Comparison of ENCODE assay signal across 20 mouse cellular contexts in genomic region chr5:150290494-150291199, GRCm38 (mm10).
DNase-seq lines count a peak whose midpoint lies in the region; ATAC-seq lines count a peak whose summit lies in the region.
"Had no signal": no experiment of that assay in that cellular context is flagged by ENCODE, and none has a peak within 500 bp of the region (broad histone marks: within the 10 kb centered on the region; RNA-seq: fewer than 3 reads in every experiment).

No protein-coding gene starts in this region.

- no peaks in the 10 kb centered on the region for H3K27me3 ChIP-seq in forebrain, embryonic 12.5 days
- no peaks in the 10 kb centered on the region for H3K27me3 ChIP-seq in forebrain, embryonic 14.5 days (replicated peaks; ENCODE audit: control insufficient read depth, insufficient read depth, low read length)
- H3K27me3 ChIP-seq in kidney, embryonic 16.5 days (ENCODE audit: insufficient read depth, low read length): no peaks in the 10 kb centered on the region
- H3K27me3 ChIP-seq in kidney, embryonic 14.5 days (ENCODE audit: control insufficient read depth, insufficient read depth, low read length): no peaks in the 10 kb centered on the region
- no peaks in the 10 kb centered on the region for H3K27me3 ChIP-seq in intestine, embryonic 14.5 days (replicated peaks; ENCODE audit: control insufficient read depth, insufficient read depth, low read length)
- H3K27me3 ChIP-seq: limb, embryonic 12.5 days; liver, embryonic 15.5 days; neural tube, embryonic 15.5 days had no signal

- ATAC-seq in forebrain, embryonic 12.5 days (ENCODE audit: low FRiP score): 0 out of 2 replicates have a peak, but pooled peaks have one; percentile 20
- ATAC-seq in forebrain, embryonic 14.5 days: no peak
- ATAC-seq in kidney, embryonic 16.5 days (ENCODE audit: low FRiP score, low TSS enrichment): peak; percentile 59; the same call in 1 of the 2 replicates
- no peak for ATAC-seq in kidney, embryonic 14.5 days (ENCODE audit: low FRiP score, low TSS enrichment)
- ATAC-seq in intestine, embryonic 14.5 days (replicated peaks; ENCODE audit: low FRiP score, low TSS enrichment, low read depth): peak; percentile 37
- ATAC-seq: lung, postnatal 0 days had no signal

- no peak overlapping the region for H3K4me2 ChIP-seq in forebrain, embryonic 12.5 days
- H3K4me2 ChIP-seq in forebrain, embryonic 14.5 days (ENCODE audit: low read length): no peak overlapping the region
- no peak overlapping the region for H3K4me2 ChIP-seq in kidney, embryonic 16.5 days (replicated peaks; ENCODE audit: low read depth, low read length)
- H3K4me2 ChIP-seq in kidney, embryonic 14.5 days (replicated peaks; ENCODE audit: low read depth, low read length): no peak overlapping the region
- no peak overlapping the region for H3K4me2 ChIP-seq in intestine, embryonic 14.5 days (ENCODE audit: low read length)
- H3K4me2 ChIP-seq: heart, embryonic 11.5 days; limb, embryonic 12.5 days; liver, embryonic 15.5 days; neural tube, embryonic 15.5 days had no signal

- H3K4me1 ChIP-seq in forebrain, embryonic 12.5 days: peaks cover 6% of the 10 kb centered on the region
- no peaks in the 10 kb centered on the region for H3K4me1 ChIP-seq in forebrain, embryonic 14.5 days (ENCODE audit: control insufficient read depth, insufficient read depth, low read length)
- H3K4me1 ChIP-seq in kidney, embryonic 16.5 days (ENCODE audit: insufficient read depth, low read length): peaks cover 9% of the 10 kb centered on the region
- 0 out of 2 replicates have a peak, but pooled peaks cover 4% of the 10 kb centered on the region for H3K4me1 ChIP-seq in kidney, embryonic 14.5 days (ENCODE audit: control insufficient read depth, insufficient read depth, low read length)
- H3K4me1 ChIP-seq in intestine, embryonic 14.5 days (replicated peaks; ENCODE audit: control insufficient read depth, insufficient read depth, low read length): peaks cover 9% of the 10 kb centered on the region
- H3K4me1 ChIP-seq: liver, embryonic 15.5 days had no signal

- H3K36me3 ChIP-seq in forebrain, embryonic 12.5 days (replicated peaks): no peaks in the 10 kb centered on the region
- no peaks in the 10 kb centered on the region for H3K36me3 ChIP-seq in forebrain, embryonic 14.5 days (ENCODE audit: control insufficient read depth, insufficient read depth, low read length)
- H3K36me3 ChIP-seq in kidney, embryonic 16.5 days (ENCODE audit: insufficient read depth, low read length): no peaks in the 10 kb centered on the region
- H3K36me3 ChIP-seq in kidney, embryonic 14.5 days (ENCODE audit: control insufficient read depth, insufficient read depth, low read length): no peaks in the 10 kb centered on the region
- H3K36me3 ChIP-seq in intestine, embryonic 14.5 days (ENCODE audit: control insufficient read depth, insufficient read depth, low read length): no peaks in the 10 kb centered on the region
- H3K36me3 ChIP-seq: limb, embryonic 12.5 days; liver, embryonic 15.5 days; neural tube, embryonic 15.5 days had no signal

- no peak overlapping the region for H3K9ac ChIP-seq in forebrain, embryonic 12.5 days
- H3K9ac ChIP-seq in forebrain, embryonic 14.5 days (ENCODE audit: low read length): no peak overlapping the region
- no peak overlapping the region for H3K9ac ChIP-seq in kidney, embryonic 16.5 days (replicated peaks; ENCODE audit: low read length)
- H3K9ac ChIP-seq in kidney, embryonic 14.5 days (ENCODE audit: low read depth, low read length): no peak overlapping the region
- H3K9ac ChIP-seq in intestine, embryonic 14.5 days (ENCODE audit: low read length): no peak overlapping the region
- H3K9ac ChIP-seq: limb, embryonic 12.5 days; liver, embryonic 15.5 days; neural tube, embryonic 15.5 days had no signal

- H3K9me3 ChIP-seq in forebrain, embryonic 12.5 days: no peaks in the 10 kb centered on the region
- H3K9me3 ChIP-seq in forebrain, embryonic 14.5 days (replicated peaks; ENCODE audit: control insufficient read depth, low read length): no peaks in the 10 kb centered on the region
- no peaks in the 10 kb centered on the region for H3K9me3 ChIP-seq in kidney, embryonic 16.5 days (ENCODE audit: low read length)
- H3K9me3 ChIP-seq in kidney, embryonic 14.5 days (ENCODE audit: control insufficient read depth, low read length): no peaks in the 10 kb centered on the region
- H3K9me3 ChIP-seq in intestine, embryonic 14.5 days (ENCODE audit: control insufficient read depth, low read length): no peaks in the 10 kb centered on the region
- H3K9me3 ChIP-seq: limb, embryonic 12.5 days; liver, embryonic 15.5 days; neural tube, embryonic 15.5 days had no signal

- WGBS in forebrain, embryonic 12.5 days: 87% methylated on average over 4 of the region's 4 CpGs
- WGBS in forebrain, embryonic 14.5 days: 84% methylated on average over 4 of the region's 4 CpGs
- WGBS in kidney, embryonic 16.5 days: 61% methylated on average over 4 of the region's 4 CpGs
- 70% methylated on average over 4 of the region's 4 CpGs for whole genome bisulfite sequencing in kidney, embryonic 14.5 days
- 71% methylated on average over 4 of the region's 4 CpGs for WGBS in intestine, embryonic 14.5 days

- no peak for DNase-seq in forebrain, embryonic 14.5 days (ENCODE audit: low spot score)
- DNase-seq in R1 (ENCODE audit: low read depth, low spot score): peak; percentile 16
- no peak for DNase-seq in intestine, embryonic 14.5 days (ENCODE audit: low spot score)
- DNase-seq in spleen, postnatal 4 days (ENCODE audit: low spot score in 2 of 2): no peak
- DNase-seq in frontal cortex, postnatal 36 days (ENCODE audit: low spot score in 2 of 2): no peak
- DNase-seq: gastrocnemius, postnatal 14 days; heart, postnatal 36 days; kidney, adult 8-10 months; midbrain, embryonic 14.5 days; thymus, postnatal 25 days had no signal

- H3K27ac ChIP-seq in forebrain, embryonic 12.5 days: no peak overlapping the region
- H3K27ac ChIP-seq in forebrain, embryonic 14.5 days (ENCODE audit: low read depth, low read length): no peak overlapping the region
- H3K27ac ChIP-seq in kidney, embryonic 16.5 days (ENCODE audit: low read length): no peak overlapping the region
- H3K27ac ChIP-seq in kidney, embryonic 14.5 days (ENCODE audit: low read depth, low read length): no peak overlapping the region
- H3K27ac ChIP-seq in intestine, embryonic 14.5 days (ENCODE audit: low read depth): no peak overlapping the region
- H3K27ac ChIP-seq: limb, embryonic 12.5 days; liver, embryonic 15.5 days; neural tube, embryonic 15.5 days had no signal

- no peak overlapping the region for H3K4me3 ChIP-seq in forebrain, embryonic 12.5 days (replicated peaks)
- H3K4me3 ChIP-seq in forebrain, embryonic 14.5 days (ENCODE audit: low read depth, low read length): no peak overlapping the region
- H3K4me3 ChIP-seq in kidney, embryonic 16.5 days (ENCODE audit: low read length): no peak overlapping the region
- H3K4me3 ChIP-seq in kidney, embryonic 14.5 days (ENCODE audit: low read length): no peak overlapping the region
- no peak overlapping the region for H3K4me3 ChIP-seq in intestine, embryonic 14.5 days (ENCODE audit: low read depth, low read length)
- H3K4me3 ChIP-seq: erythroblast, embryonic 14.5 days; limb, embryonic 12.5 days; liver, embryonic 15.5 days; myocyte; neural tube, embryonic 15.5 days had no signal

Comparison
In these comparisons a context has a peak if more than half of its experiments do, and no peak if none do; other contexts are left out.
1. ATAC-seq: peak in forebrain, embryonic 12.5 days (single experiment), kidney, embryonic 16.5 days (single experiment) and intestine, embryonic 14.5 days (single experiment); none in forebrain, embryonic 14.5 days (single experiment) and kidney, embryonic 14.5 days (single experiment).